Mouse (Mus musculus) CH12.LX (cell line): Measurements from ENCODE around the gene Cacna2d1. TPM values are rescaled to one million over a fixed set of nuclear protein-coding genes. Genes with fewer than 3 reads are reported as not detected.

Source experiments
- DNase-seq: peaks from one replicate; pipeline ENCODE4 v3.0.0-alpha.2; 2013; ENCODE audit errors: extremely low read depth
- H3K27ac ChIP-seq: 2 replicates; pipeline ENCODE4 v1.5.1; 2012; ENCODE audit warnings: low read depth, mild to moderate bottlenecking, control low read depth, moderate library complexity; ENCODE audit not compliant: insufficient read depth
- H3K27me3 ChIP-seq: replicated peaks from 2 replicates; pipeline ENCODE3; 2012; ENCODE audit warnings: inconsistent platforms
- H3K36me3 ChIP-seq, 2 experiments: replicated peaks in 1 of 2; 2 replicates each; pipeline versions ENCODE3 to v1.6.1; 2012; ENCODE audit warnings: inconsistent platforms in 1 of 2, low read length in 1 of 2, mild to moderate bottlenecking in 1 of 2, mixed read lengths in 1 of 2, moderate library complexity in 1 of 2; ENCODE audit not compliant: control insufficient read depth in 1 of 2, insufficient read depth in 1 of 2
- H3K4me1 ChIP-seq, 2 experiments: 2 replicates each; pipeline ENCODE4 v1.6.1; 2012; ENCODE audit warnings: inconsistent platforms in 1 of 2, moderate library complexity in 1 of 2; ENCODE audit not compliant: insufficient read depth in 2 of 2, control insufficient read depth in 1 of 2
- H3K4me2 ChIP-seq: 2 replicates; pipeline ENCODE4 v1.6.1; 2012; ENCODE audit warnings: low read depth, mild to moderate bottlenecking, control low read depth; ENCODE audit not compliant: poor library complexity, insufficient read depth, severe bottlenecking
- H3K4me3 ChIP-seq, 3 experiments: fragments of 150-350 bp in 1 of 3; sonication (generic) in 1 of 3; replicated peaks in 1 of 3; 2 replicates each; pipeline versions ENCODE3 to v1.5.1; 2011 to 2012; ENCODE audit warnings: low read depth in 2 of 3, low read length in 2 of 3, mild to moderate bottlenecking in 2 of 3, moderate library complexity in 2 of 3, control low read depth in 1 of 3, improper control_type of control experiment in 1 of 3, inconsistent platforms in 1 of 3, mixed read lengths in 1 of 3; ENCODE audit not compliant: poor library complexity in 1 of 3
- H3K79me2 ChIP-seq: replicated peaks from 2 replicates; pipeline ENCODE4 v1.6.1; 2012; ENCODE audit warnings: mild to moderate bottlenecking, moderate library complexity; ENCODE audit not compliant: control insufficient read depth, poor library complexity, insufficient read depth, severe bottlenecking; ENCODE audit errors: extremely low read depth
- H3K9ac ChIP-seq: 2 replicates; pipeline ENCODE4 v1.6.1; 2012; ENCODE audit warnings: low read depth, mild to moderate bottlenecking, control low read depth, moderate library complexity; ENCODE audit not compliant: insufficient read depth
- H3K9me3 ChIP-seq: replicated peaks from 2 replicates; pipeline ENCODE3; 2012; ENCODE audit warnings: low read length, inconsistent platforms, mixed read lengths
- BHLHE40 ChIP-seq: IDR thresholded peaks from 2 replicates; pipeline ENCODE4 v1.6.1; 2011; ENCODE audit warnings: mild to moderate bottlenecking, low read depth, low read length, improper control_type of control experiment
- CHD1 ChIP-seq: IDR thresholded peaks from 2 replicates; pipeline ENCODE4 v1.6.1; 2012; ENCODE audit warnings: low read depth, low read length, improper control_type of control experiment, inconsistent platforms
- CHD2 ChIP-seq: IDR thresholded peaks from 2 replicates; pipeline ENCODE4 v1.6.1; 2011; ENCODE audit warnings: low read length, improper control_type of control experiment
- ELF1 ChIP-seq: IDR thresholded peaks from 2 replicates; pipeline ENCODE4 v1.6.1; 2014; ENCODE audit warnings: low read depth, mild to moderate bottlenecking, inconsistent platforms, low read length, improper control_type of control experiment
- ETS1 ChIP-seq: conservative IDR thresholded peaks from 2 replicates; pipeline ENCODE4 v1.6.1; 2012; ENCODE audit warnings: low read depth, mild to moderate bottlenecking, inconsistent platforms, low read length, improper control_type of control experiment, moderate library complexity
- GABPA ChIP-seq: IDR thresholded peaks from 2 replicates; pipeline ENCODE4 v1.6.1; 2012; ENCODE audit warnings: low read depth, low read length, improper control_type of control experiment, inconsistent platforms; ENCODE audit not compliant: insufficient replicate concordance
- IRF4 ChIP-seq: IDR thresholded peaks from 2 replicates; pipeline ENCODE4 v1.6.1; 2014; ENCODE audit warnings: low read depth, mild to moderate bottlenecking, inconsistent platforms, low read length, improper control_type of control experiment
- JUND ChIP-seq: conservative IDR thresholded peaks from 2 replicates; pipeline ENCODE4 v1.6.1; 2011; ENCODE audit warnings: low read depth, low read length, improper control_type of control experiment
- MAX ChIP-seq: IDR thresholded peaks from 2 replicates; pipeline ENCODE4 v1.6.1; 2011; ENCODE audit warnings: low read length, improper control_type of control experiment
- MAZ ChIP-seq: IDR thresholded peaks from 2 replicates; pipeline ENCODE4 v1.6.1; 2012; ENCODE audit warnings: low read depth, mild to moderate bottlenecking, inconsistent platforms, low read length, improper control_type of control experiment, moderate library complexity
- MEF2A ChIP-seq: IDR thresholded peaks from 2 replicates; pipeline ENCODE4 v1.6.1; 2014; ENCODE audit warnings: low read depth, mild to moderate bottlenecking, inconsistent platforms, low read length, improper control_type of control experiment, borderline replicate concordance
- MXI1 ChIP-seq: IDR thresholded peaks from 2 replicates; pipeline ENCODE4 v1.6.1; 2011; ENCODE audit warnings: mild to moderate bottlenecking, low read depth, low read length, improper control_type of control experiment
- NELFE ChIP-seq: IDR thresholded peaks from 2 replicates; pipeline ENCODE4 v1.6.1; 2011; ENCODE audit warnings: low read depth, low read length, improper control_type of control experiment
- NRF1 ChIP-seq: IDR thresholded peaks from 2 replicates; pipeline ENCODE4 v1.6.1; 2014; ENCODE audit warnings: low read depth, mild to moderate bottlenecking, inconsistent platforms, low read length, improper control_type of control experiment, moderate library complexity
- POLR2A ChIP-seq: IDR thresholded peaks from 2 replicates; pipeline ENCODE4 v1.6.1; 2011; ENCODE audit warnings: low read depth, mild to moderate bottlenecking, improper control_type of control experiment, low read length
- RAD21 ChIP-seq: IDR thresholded peaks from 2 replicates; pipeline ENCODE4 v1.6.1; 2011; ENCODE audit warnings: low read depth, mild to moderate bottlenecking, low read length, improper control_type of control experiment, moderate library complexity
- RCOR1 ChIP-seq: conservative IDR thresholded peaks from 2 replicates; pipeline ENCODE4 v1.6.1; 2012; ENCODE audit warnings: low read depth, mild to moderate bottlenecking, inconsistent platforms, low read length, improper control_type of control experiment
- SIN3A ChIP-seq: IDR thresholded peaks from 2 replicates; pipeline ENCODE4 v1.6.1; 2012; ENCODE audit warnings: low read length, improper control_type of control experiment, inconsistent platforms
- TBP ChIP-seq: conservative IDR thresholded peaks from 2 replicates; pipeline ENCODE4 v1.6.1; 2011; ENCODE audit warnings: low read depth, low read length, improper control_type of control experiment
- TCF12 ChIP-seq: IDR thresholded peaks from 2 replicates; pipeline ENCODE4 v1.6.1; 2014; ENCODE audit warnings: low read depth, mild to moderate bottlenecking, inconsistent platforms, low read length, improper control_type of control experiment
- UBTF ChIP-seq: IDR thresholded peaks from 2 replicates; pipeline ENCODE4 v1.6.1; 2012; ENCODE audit warnings: low read depth, mild to moderate bottlenecking, inconsistent platforms, low read length, improper control_type of control experiment, moderate library complexity
- USF1 ChIP-seq: IDR thresholded peaks from 2 replicates; pipeline ENCODE4 v1.6.1; 2014; ENCODE audit warnings: low read depth, mild to moderate bottlenecking, inconsistent platforms, low read length, improper control_type of control experiment
- USF2 ChIP-seq: conservative IDR thresholded peaks from 2 replicates; pipeline ENCODE4 v1.6.1; 2011; ENCODE audit warnings: low read depth, low read length, improper control_type of control experiment
- dilution Hi-C: fragments of 300-500 bp; cut with MboI; formaldehyde crosslinking; loops from 2 replicates; pipeline ENCODE4 v1.14.3; 2020; ENCODE audit warnings: low sequenced_read_pairs; ENCODE audit not compliant: extremely low pct_unique_long_range_greater_than_20kb, extremely low pct_ligation_motif_present
- in situ Hi-C: fragments of 300-500 bp; cut with MboI; formaldehyde crosslinking; loops from 3 replicates; pipeline ENCODE4 v1.14.3; 2019; ENCODE audit warnings: low sequenced_read_pairs, low pct_ligation_motif_present, low pct_unique_long_range_greater_than_20kb, mixed read lengths
- polyA plus RNA-seq: library from polyadenylated mRNA; unstranded; fragments of >175 nt; gene quantifications from 2 replicates; pipeline ENCODE4 v1.2.1, GENCODE M21; 2012; ENCODE audit warnings: low read depth; ENCODE audit not compliant: insufficient read length
- total RNA-seq, 2 experiments: library from RNA; depleted of rRNA; stranded (reverse); fragments of 300-350 nt in 1 of 2; fragments of >200 nt in 1 of 2; gene quantifications; 2 replicates each; pipeline ENCODE4 v1.2.3; 2012 to 2014

The Cacna2d1 gene
- total and polyA plus RNA-seq, 3 experiments: 0.13 to 1.3 (median 0.28) TPM

DNA sequence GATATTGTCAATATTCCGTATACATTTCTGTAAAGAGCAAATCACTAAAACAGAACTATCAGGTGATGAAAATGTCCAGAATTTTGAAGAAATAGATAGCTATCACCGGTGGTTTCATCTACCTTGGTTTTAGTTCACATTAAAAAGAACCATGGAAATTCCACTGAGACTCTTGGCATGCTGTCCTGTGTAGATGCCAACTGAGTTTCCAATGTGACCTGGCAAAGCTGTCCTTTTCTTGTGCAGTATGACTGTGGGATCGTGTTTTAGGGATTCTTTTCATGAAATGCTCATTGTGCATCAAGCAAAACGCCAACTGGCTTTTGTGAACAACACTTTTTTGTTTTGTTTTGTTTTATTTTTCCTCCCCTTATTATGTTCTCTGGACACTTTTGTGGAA is 439.5 kb downstream of the Cacna2d1 start:
- no peaks in the 10 kb centered on the region for H3K79me2 ChIP-seq
- H3K9me3 ChIP-seq: no peaks in the 10 kb centered on the region
- dilution Hi-C loops: no loop called here
- no peak overlapping the region for H3K9ac ChIP-seq
- H3K27ac ChIP-seq: no peak overlapping the region
- H3K36me3 ChIP-seq: no peaks in the 10 kb centered on the region
- no peak overlapping the region for H3K4me2 ChIP-seq
- DNase-seq: no peak
- H3K27me3 ChIP-seq: no peaks in the 10 kb centered on the region
- H3K4me3 ChIP-seq: no peak overlapping the region
- in situ Hi-C loops: no loop called here
- no peaks in the 10 kb centered on the region; a peak in 1 of 4 replicates for H3K4me1 ChIP-seq
- no peak for TF ChIP-seq NRF1
- no peak for TF ChIP-seq IRF4
- TF ChIP-seq NELFE: no peak
- TF ChIP-seq CHD1: no peak
- no peak for TF ChIP-seq MAX
- no peak for TF ChIP-seq TBP
- no peak for TF ChIP-seq UBTF
- TF ChIP-seq ETS1: no peak
- TF ChIP-seq TCF12: no peak
- no peak for TF ChIP-seq BHLHE40
- no peak for TF ChIP-seq RCOR1
- no peak for TF ChIP-seq JUND
- no peak for TF ChIP-seq CHD2

GRCm38 (mm10) chr5:16376329-16376908 is 441.9 kb downstream of the Cacna2d1 start:
- no peak for DNase-seq
- H3K79me2 ChIP-seq: no peaks in the 10 kb centered on the region
- TF ChIP-seq RAD21 (no peak), RCOR1 (no peak), MAZ (no peak), TCF12 (no peak), UBTF (no peak), BHLHE40 (no peak), SIN3A (no peak), MXI1 (no peak), USF1 (no peak), POLR2A (no peak), MAX (no peak), GABPA (no peak), USF2 (no peak), MEF2A (no peak), ELF1 (no peak), JUND (no peak)
- H3K9ac ChIP-seq: no peak overlapping the region
- H3K9me3 ChIP-seq: no peaks in the 10 kb centered on the region
- H3K27ac ChIP-seq: no peak overlapping the region
- no peaks in the 10 kb centered on the region; a peak in 1 of 4 replicates for H3K4me1 ChIP-seq
- H3K36me3 ChIP-seq: no peaks in the 10 kb centered on the region
- H3K4me3 ChIP-seq: no peak overlapping the region
- dilution Hi-C loops (no loop called here), in situ Hi-C loops (no loop called here)
- H3K27me3 ChIP-seq: no peaks in the 10 kb centered on the region
- no peak overlapping the region for H3K4me2 ChIP-seq
